Mouse (Mus musculus) olfactory bulb, adult 2 months (tissue): Measurements from ENCODE around the gene Mtfr1l. TPM values are rescaled to one million over a fixed set of nuclear protein-coding genes. Genes with fewer than 3 reads are reported as not detected.
"Not testable (repeated sequence)": the region's sequence is repeated elsewhere in the genome, so short reads cannot be mapped to it uniquely, and the experiment has no call there.

ENCODE experiments used
- H3K27ac ChIP-seq: fragments of 200-500 bp; 2 replicates; pipeline ENCODE4 v1.5.1; 2012; ENCODE audit warnings: low read depth, low read length; ENCODE audit not compliant: insufficient read depth
- H3K4me1 ChIP-seq: fragments of 200-500 bp; 2 replicates; pipeline ENCODE4 v1.6.1; 2012; ENCODE audit warnings: low read length; ENCODE audit not compliant: control insufficient read depth, insufficient read depth
- H3K4me3 ChIP-seq: fragments of 200-500 bp; 2 replicates; pipeline ENCODE4 v1.5.1; 2012; ENCODE audit warnings: mild to moderate bottlenecking, low read depth, low read length, moderate library complexity; ENCODE audit not compliant: insufficient read depth
- CTCF ChIP-seq: fragments of 200-500 bp; IDR thresholded peaks from 2 replicates; pipeline ENCODE4 v1.5.1; 2012; ENCODE audit warnings: low read depth, mild to moderate bottlenecking, low read length, moderate library complexity; ENCODE audit not compliant: insufficient read depth
- POLR2A ChIP-seq: fragments of 200-500 bp; IDR thresholded peaks from 2 replicates; pipeline ENCODE4 v1.6.1; 2012; ENCODE audit warnings: mild to moderate bottlenecking, low read depth, low read length, moderate library complexity; ENCODE audit not compliant: insufficient read depth
- WGBS: fragments of 180-500 bp; shearing (Covaris S2); methylation state at CpG from one replicate; pipeline ENCODE4 v1.1.7; 2018; 5-methylcytosine and 5-hydroxymethylcytosine counted together
- polyA plus RNA-seq: library from polyadenylated mRNA; stranded (reverse); fragments of >200 nt; gene quantifications from 2 replicates; pipeline ENCODE4 v1.2.4, GENCODE M21; 2012; ENCODE audit warnings: low replicate concordance; ENCODE audit not compliant: missing spikeins, insufficient read depth, insufficient read length

Mtfr1l gene
- polyA plus RNA-seq, 1 experiment, result not detected

- TF ChIP-seq POLR2A (no peak), CTCF (no peak)
- Histone ChIP-seq H3K27ac (peak overlapping the region; percentile 64), H3K4me3 (peak overlapping the region; percentile 54; the same call in 1 of the 2 replicates), H3K4me1 (peaks cover 36% of the 10 kb centered on the region)
- WGBS, result 56% methylated on average over 12 of the region's 12 CpGs
Measured at GRCm38 (mm10) chr4:134497986-134498731, 37.0 kb downstream of the Mtfr1l start.

GRCm38 (mm10) chr4:134497223-134497622, 38.0 kb downstream of the Mtfr1l start:
- 4% methylated on average over 6 of the region's 6 CpGs for WGBS
- TF ChIP-seq POLR2A (no peak), CTCF (no peak)
- H3K4me3 ChIP-seq, result peak overlapping the region; percentile 54

DNA sequence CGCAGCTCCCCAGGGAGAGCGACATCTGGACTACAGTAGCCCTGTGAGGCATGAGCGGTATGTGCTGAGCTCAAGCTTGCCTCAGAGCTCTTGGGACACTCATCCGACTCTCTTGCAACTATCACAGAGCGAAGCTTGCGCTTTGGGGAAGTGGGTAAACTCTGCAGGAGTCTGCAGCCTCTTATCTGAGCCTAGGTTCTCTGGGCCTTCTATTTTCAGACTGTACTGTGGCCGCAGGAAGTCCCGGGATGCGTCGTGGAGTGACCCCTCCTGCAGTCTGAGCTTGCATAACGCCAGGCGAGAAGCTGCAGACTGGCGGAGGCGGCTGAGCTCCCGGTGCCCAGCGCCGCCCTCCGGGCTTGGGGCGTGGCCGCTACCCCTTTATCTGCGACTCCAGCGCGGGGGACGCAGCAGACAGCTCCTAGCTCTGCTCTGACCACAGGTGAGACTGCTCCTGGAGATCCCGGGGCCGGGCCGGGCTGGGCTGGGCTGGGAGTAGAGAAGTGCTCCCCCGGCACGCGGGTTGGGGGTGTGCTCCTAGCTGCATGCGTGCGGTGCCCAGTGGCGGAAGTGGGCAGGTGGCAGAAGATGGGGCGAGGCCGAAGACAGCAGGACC, 38.5 kb downstream of the Mtfr1l start, which contains the start of gene Paqr7:
Paqr7 (plus strand) TSS at position 103 of the 616 bp plus-strand sequence.
- H3K4me1 ChIP-seq, result peaks cover 38% of the 10 kb centered on the region
- peak within 1 kb of the TSS; percentile 54 for H3K4me3 ChIP-seq
- H3K27ac ChIP-seq, result peak within 1 kb of the TSS; percentile 64
- TF ChIP-seq POLR2A (no peak), CTCF (no peak)
- WGBS, result 7% methylated on average over 35 of the region's 35 CpGs

More at GRCm38 (mm10) chr4:134497223-134497622, 38.0 kb downstream of the Mtfr1l start:
- Histone ChIP-seq H3K27ac (peak overlapping the region; percentile 64), H3K4me1 (peaks cover 36% of the 10 kb centered on the region)

- TF ChIP-seq POLR2A, result no peak
- TF ChIP-seq CTCF, result no peak
Measured at GRCm38 (mm10) chr4:134495546-134495923, 39.7 kb downstream of the Mtfr1l start.

GRCm38 (mm10) chr4:134494780-134495545, 40.2 kb downstream of the Mtfr1l start:
- TF ChIP-seq POLR2A, result no peak
- TF ChIP-seq CTCF, result no peak
- Histone ChIP-seq H3K27ac (0 out of 2 replicates have a peak overlapping the region, but pooled peaks have one; percentile 2), H3K4me1 (peaks cover 36% of the 10 kb centered on the region), H3K4me3 (no peak overlapping the region)
- WGBS, result 71% methylated on average over 16 of the region's 16 CpGs

More at GRCm38 (mm10) chr4:134495546-134495923, 39.7 kb downstream of the Mtfr1l start:
- Histone ChIP-seq H3K27ac (peak overlapping the region; percentile 36; the same call in 1 of the 2 replicates), H3K4me1 (peaks cover 38% of the 10 kb centered on the region), H3K4me3 (no peak overlapping the region)
- WGBS, result 70% methylated on average over 5 of the region's 5 CpGs

- not testable (repeated sequence) for H3K4me3 ChIP-seq, H3K27ac ChIP-seq
- WGBS, result 97% methylated on average over 6 of the region's 6 CpGs
- H3K4me1 ChIP-seq, result peaks cover 36% of the 10 kb centered on the region
Measured at GRCm38 (mm10) chr4:134494161-134494560, 41.0 kb downstream of the Mtfr1l start.

DNA sequence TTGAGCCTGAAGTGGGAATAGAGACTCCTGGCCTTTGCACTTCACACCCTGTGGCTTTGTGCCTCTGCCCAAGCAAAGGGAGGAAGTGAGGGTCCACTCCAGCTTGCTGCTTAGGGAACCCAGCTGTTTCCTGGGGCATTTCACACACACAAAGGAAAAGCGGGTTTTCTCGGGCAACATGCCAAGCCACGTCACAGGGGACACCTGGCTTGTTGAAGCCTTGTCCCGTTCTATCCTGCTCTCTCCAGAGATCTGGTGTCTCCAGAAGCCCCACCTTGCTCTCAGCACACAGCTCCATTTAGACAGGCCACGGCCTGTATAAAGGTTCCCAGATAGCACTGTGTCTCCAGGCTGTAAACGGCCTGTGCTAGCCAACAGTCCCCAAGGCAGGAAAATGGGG, 43.5 kb downstream of the Mtfr1l start:
- Histone ChIP-seq H3K27ac (no peak overlapping the region), H3K4me3 (no peak overlapping the region), H3K4me1 (peaks cover 23% of the 10 kb centered on the region)
- WGBS, result 67% methylated on average over 6 of the region's 6 CpGs
- TF ChIP-seq POLR2A (no peak), CTCF (no peak)

DNA sequence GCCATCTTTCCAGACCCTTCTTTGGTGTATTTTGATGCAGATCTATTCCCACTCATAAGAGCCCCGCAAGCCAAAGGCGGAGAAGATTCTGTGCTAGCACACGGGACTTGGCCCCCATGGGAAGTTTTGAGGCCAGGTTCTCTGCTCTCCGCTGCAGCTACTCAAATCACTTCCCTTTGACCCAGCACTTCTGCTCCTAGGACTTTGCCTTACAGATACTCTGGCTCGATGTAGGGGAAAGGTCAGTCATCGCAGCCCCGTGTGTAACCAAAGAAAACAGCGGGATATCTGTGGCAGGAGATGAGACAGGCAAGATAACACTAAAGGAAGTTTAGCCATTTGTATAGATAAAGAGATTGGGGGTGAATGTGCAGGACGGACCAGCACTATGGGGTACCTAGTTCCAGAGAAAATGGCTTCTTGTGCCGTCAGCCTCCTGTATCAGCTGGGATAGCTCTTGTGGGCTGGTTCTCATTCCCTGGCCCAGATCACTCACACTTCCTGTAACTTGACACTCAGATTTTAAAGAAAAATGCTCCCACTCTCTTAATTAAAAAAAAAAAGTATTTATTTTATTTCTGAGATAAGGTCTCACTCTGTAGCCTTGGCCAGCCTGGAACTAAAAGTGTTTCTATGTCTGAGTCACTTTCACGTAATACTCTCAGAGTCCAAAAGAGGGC, 45.1 kb downstream of the Mtfr1l start:
- TF ChIP-seq CTCF, result no peak
- TF ChIP-seq POLR2A, result no peak

More for the DNA sequence above, 45.1 kb downstream of the Mtfr1l start:
- WGBS, result 86% methylated on average over 11 of the region's 11 CpGs
- Histone ChIP-seq H3K4me3 (no peak overlapping the region), H3K4me1 (peaks cover 11% of the 10 kb centered on the region), H3K27ac (no peak overlapping the region)
